Mouse (Mus musculus): ENCODE measurements around the gene Usp16.
A peak's percentile ranks its signal among the peaks of the same experiment; 100 is the strongest.

Usp16 gene

DNA sequence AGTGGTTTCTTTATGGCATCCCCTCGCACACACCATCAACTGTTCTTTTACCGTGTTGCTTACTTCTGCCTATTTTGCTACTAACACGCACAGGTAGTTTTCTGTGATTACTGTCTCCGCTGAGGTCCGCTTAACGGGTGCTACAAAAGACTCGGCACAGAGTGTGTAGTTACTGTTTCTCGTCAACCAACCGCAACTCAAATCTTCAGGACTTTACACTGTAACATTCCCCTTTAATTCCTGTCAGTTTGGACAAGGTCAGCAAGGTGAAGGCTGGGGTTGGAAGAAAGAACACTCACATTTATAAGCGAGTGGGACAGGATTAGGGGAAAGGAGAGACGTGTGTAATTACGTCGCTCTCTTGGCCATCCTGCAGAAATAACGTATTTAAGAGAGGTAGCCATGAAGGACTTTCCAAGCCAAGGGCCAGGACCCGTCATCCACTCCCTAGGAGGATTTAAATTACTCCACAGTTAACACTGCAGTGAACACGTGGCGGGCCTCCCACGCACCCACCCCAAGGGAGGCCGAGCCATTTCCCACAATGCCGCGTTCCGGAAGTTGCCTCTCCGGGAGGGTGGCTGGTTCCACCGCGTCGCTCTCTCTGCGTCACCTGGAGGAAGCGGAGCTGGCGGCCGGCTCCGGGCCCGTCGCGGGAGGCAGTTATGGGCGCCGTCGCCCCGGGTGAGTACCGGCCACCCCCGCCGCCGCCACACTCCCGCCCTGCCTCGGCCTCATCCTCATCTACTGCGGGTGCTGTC lies at the start of gene Usp16:
Usp16 (plus strand) TSS at position 285 of the 761 bp plus-strand sequence.
- DNase-seq (ENCODE audit: low spot score in 2 of 2), result peak; percentile 89 to 91

DNA sequence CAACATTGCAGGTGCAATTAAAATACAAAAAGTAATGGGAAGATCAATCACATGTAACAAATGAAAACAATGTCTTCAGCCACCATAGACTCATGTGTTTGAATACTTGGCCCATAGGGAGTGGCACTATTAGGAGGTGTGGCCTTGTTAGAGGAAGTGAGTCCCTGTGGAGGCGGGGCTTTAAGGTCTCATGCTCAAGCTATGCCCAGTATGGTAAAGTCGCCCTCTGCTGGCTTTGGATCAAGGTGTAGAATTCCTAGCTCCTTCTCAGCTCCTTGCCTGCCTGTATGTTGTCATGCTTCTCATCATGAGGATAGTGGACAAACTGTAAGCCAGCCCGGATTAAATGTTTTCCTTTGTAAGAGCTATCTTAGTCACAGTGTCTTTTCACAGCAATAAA lies 49.5 kb upstream of the Usp16 start:
- DNase-seq (ENCODE audit: low spot score in 2 of 2), result no peak

DNA sequence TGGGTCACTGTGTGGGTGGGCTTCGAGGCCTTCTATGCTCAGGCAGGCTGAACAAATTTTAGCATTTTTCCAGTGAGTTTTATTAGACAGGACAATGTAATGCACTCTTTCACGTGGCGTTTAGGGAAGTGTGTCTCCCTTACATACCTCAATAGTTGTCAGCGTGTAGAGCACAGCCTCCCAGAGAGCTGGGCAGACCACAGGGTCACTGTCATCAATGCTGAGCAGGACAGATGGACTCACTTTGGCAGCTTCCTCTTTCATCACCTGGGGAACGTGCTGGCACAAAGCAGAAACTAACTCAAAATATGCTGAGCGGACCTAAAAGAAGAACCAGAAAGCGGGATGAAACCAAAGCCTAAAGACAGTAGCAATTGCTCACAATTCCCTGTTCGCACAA lies 33.8 kb upstream of the Usp16 start:
- no peak for DNase-seq (ENCODE audit: low spot score in 2 of 2)

DNA sequence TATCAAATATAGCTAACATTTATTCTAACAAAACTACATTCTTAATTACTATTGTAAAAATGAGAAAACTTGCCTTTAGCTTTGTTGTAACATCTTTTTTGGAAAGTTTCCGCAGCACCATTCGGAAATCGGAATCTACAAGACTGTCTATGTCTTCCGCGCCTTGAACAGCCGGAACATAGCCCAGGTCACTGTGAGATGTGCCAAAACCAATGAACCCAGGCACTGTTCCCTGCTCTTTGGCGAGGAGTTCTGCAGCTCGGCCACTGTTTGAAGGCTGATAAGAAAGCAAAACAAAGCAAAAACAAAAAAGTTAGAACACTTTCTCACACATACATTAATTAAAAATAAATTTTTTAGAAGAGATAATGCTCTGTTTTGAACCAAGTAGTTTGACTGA lies 27.0 kb upstream of the Usp16 start:
- no peak for DNase-seq (ENCODE audit: low spot score in 2 of 2)

DNA sequence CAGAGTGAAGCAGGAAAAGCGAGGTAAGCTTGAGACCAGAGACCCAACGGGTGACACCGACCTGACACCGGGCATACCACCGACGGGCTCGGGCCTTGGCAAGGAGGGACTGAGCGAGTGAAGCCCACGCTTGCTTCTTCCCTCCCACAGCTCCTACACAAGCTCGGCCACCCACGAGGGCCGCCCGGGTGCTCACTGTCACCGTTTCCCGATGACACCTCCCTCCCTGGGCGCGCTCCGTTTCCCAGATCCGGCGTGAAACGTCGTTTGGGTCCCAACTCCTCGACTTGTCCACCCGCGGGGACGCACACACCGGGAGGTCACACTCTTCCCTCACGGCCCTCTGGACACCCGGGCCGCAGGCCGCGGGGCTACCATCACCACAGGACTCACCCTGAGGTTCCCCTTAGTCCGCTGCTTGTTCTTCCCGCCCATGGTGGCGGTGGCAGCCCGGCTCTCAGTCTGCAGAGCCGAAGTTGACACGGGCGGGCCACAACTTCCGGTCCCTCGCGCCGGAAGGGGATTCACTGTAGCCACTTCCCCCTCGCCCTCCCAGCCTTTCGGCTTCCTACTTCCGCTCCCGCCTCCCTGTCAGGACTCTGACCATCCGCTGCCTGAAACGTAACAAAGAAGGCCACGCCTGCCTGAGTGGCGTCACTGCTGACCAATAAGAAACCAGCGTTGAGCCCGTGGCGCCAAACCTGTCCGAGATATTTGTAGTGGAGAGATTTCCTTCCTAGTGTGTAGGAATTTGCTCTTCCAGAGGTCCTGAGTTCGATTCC lies 22.3 kb upstream of the Usp16 start, which contains the start of gene Ltn1:
Ltn1 (minus strand) TSS at position 580 of the 782 bp plus-strand sequence.
- DNase-seq (ENCODE audit: low spot score in 2 of 2), result peak; percentile 98

DNA sequence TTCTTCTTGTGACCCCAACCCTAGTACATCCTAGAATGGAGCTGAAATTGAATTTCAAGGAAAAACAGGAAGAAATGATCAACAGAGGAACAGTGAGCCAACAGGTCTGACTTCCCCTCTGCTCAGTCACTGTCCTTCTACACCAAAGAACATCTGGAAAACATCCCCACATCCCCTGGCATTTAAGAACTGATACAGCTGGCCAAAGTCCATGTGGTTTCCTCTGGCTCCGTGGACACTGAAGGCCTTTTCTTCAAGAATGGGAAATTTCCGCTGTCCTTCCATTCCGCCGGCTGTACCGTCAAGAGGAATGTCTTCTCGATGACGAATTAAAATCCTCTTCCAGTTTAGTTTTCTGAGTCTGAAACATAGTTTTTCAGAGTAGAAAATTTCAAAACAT lies 20.2 kb upstream of the Usp16 start:
- DNase-seq (ENCODE audit: low spot score in 2 of 2), result no peak

DNA sequence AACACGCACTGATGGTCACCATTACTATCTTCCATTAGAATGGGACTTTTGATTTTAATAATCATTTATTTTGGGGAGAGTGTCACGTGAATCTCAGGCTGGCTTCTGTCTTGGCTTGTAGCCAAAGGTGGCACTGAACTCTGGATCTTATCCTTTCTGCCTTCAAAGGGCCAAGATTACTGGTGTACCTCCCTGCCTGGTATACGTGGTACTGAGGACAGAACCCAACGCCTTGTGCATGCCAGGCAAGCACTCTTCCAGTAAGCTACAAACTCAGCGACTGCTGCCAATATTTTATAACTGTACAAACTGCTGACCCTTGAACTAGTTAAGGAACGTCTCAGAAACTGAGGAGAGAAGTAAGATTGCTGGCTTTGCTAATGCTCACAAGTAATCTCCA lies 19.6 kb upstream of the Usp16 start:
- DNase-seq (ENCODE audit: low spot score in 2 of 2), result no peak

DNA sequence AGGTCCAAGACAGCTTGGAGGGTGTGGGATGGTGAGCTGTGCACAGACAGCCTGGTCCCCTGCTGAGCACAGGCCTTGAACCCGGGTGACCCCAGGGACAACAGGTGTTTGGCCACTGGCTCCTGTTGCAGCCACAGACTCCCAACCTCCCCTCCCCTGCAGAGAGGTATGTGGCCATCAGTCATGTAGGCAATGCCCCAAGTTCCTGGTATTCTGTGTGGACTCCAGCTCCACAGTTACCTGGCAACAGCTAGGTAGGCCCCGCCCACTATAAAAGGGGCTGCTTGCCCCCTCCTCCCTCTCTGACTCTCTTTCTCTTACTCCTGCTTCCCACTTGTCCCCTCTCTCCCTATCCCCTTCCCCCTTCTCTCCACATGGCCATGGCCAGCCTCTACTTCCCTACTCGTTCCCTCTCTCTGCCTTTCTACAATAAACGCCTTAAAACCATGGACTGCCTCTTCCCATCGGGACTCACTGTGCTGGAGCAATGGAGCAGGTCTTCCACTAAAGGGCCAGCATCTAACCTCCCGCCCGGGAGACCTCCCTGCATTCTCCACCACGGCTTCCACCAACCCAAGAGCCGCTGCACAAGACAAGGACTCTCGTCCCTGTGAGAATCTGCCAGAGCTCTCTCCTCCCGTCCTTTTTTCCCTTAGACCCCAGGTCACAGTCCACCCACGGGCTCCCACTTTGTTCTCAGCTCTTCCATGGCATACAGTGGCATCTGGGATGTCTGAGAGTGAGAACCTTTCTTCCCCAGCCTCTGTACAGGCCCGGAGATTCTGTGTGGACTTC lies 18.9 kb upstream of the Usp16 start:
- no peak for DNase-seq (ENCODE audit: low spot score in 2 of 2)

DNA sequence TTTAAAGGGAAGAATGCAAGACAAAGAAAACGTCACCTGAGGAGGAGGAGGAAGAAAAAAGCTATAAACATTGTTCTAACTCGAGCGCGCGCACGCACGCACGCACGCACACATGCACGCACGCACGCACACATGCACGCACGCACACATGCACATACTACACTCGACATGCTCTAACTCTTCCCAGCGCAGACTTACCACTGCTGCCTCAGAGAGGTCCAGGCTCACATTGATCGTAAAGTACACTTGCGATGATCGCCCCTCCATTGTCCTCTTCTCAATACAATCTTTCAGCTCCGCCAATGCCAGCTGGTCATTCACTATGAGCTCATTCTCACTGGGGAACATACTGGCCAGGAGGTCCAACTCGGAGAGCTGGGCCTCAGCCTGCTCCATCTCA lies 17.4 kb upstream of the Usp16 start:
- DNase-seq (ENCODE audit: low spot score in 2 of 2), result no peak

DNA sequence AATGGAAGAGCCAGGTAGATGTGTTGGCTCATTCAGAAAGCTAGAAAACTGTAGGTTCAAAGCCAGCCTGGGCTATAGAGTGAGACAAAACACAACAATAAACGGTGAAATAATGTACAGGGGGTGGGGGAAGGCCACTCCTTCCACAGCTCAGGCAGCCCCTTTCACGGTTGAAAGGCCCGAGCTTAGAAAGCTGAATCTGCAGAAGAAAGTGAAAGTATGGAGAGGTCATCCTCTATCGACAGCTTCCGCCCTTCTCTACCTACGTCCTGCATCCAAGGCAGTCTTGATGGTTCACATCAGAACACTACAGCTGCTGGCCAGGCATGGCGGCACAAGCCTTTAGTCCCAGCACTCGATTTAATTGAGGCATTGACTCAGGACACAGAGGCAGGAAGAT lies 15.8 kb upstream of the Usp16 start:
- DNase-seq (ENCODE audit: low spot score in 2 of 2), result no peak

DNA sequence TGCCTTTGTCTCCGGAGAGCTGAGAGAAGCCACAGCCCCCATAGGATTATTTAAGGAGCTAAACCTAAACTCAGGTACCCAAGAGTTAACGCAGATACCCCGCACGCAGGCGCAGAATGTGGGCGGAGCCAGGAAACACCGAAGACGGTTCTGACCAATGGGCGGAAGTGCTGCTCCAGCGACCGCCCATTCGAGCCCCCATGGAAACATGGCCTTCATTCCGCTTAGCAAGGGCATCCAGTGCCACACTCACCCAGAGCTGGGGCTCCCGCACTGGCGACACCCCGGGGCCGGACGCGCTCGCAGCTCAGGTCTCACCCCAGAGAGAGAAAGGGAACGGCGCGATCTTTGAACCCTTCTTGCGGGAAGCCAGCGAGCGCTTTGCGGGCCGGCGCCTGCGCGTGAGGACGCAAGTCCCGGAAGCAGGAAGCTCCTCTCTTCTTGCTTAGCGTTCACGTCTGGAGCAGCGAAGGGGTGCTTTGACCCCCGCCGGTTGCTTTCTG lies 14.3 kb upstream of the Usp16 start, which contains the start of gene Rwdd2b:
Rwdd2b (minus strand) TSS at position 390 of the 503 bp plus-strand sequence.
- DNase-seq (ENCODE audit: low spot score in 2 of 2), result peak; percentile 86 to 93

DNA sequence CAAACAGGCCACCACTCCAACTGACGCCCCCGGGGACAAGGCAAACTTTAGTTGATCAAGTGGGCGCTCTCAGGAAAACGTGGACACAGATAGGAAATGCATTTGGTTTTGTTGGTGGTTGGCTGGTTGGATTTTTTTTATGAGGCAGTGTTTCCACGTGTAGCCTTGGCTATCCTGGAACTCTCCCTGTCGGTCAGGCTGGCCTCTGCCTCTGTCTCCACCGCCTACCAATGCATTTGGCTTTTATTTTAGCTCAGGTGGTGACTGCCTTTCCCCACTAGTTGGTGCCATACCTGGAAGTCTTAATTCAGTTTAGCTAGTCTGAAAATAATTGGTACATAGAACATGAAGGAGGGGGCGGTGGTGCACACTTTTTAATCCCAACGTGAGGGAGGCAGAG lies 13.4 kb upstream of the Usp16 start:
- no peak for DNase-seq (ENCODE audit: low spot score in 2 of 2)

DNA sequence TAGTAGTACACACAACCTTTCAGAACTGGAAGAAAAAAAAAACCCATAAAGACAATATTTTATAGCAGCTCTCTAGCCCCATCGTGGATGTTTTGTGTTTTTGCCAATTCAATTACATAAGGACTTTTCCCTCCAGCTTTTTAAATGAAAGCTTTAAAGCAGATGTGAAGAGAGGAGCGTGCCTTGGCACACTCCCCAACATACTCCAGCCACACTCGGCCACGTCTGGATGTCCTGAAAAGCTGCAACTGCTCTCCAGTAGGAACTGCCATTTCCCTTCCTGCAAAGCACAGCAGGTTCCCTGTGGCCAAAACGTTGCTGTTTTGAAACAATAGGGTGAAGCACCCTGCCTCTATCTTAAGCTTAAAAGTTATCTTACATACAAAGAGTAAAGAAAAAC lies 12.2 kb upstream of the Usp16 start:
- DNase-seq (ENCODE audit: low spot score in 2 of 2), result no peak

DNA sequence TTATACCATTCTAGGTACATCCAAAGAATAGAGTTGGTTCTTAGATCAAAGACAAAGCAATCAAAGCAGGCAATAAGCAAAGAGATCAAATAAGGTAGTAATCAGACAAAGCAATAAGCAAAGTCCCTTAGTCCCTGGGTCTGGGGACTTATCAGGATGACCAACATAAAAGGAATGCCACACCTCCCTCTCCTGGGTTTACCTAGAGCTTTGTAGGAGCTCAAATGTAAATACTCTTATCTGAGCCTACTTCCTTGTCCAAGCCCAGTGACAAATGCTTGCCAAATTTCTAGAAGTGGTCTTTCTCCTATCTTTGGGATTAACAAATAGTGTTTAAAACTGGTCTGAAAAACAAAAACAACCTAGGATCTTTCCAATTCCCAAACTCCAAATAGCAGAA lies 11.3 kb upstream of the Usp16 start:
- no peak for DNase-seq (ENCODE audit: low spot score in 2 of 2)

DNA sequence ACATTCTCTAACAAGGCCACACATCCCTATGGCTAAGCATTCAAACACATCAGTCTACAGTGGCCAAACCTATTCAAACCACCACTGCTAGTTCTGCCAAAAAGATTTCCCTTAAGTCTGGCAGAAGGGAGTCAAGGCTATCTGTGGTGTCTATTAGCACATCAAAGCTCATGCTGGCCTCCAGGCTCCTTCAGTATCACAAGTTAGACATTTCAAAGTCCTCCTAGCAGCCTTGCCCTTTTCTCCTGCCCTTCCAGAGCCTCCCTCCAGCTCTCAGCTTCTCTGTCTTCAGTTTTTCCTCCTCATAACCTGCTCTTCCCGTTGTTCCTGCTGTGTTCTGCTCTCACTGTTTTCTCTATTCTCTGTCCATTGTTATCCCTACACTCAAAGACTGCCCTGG lies 10.4 kb upstream of the Usp16 start:
- no peak for DNase-seq (ENCODE audit: low spot score in 2 of 2)

DNA sequence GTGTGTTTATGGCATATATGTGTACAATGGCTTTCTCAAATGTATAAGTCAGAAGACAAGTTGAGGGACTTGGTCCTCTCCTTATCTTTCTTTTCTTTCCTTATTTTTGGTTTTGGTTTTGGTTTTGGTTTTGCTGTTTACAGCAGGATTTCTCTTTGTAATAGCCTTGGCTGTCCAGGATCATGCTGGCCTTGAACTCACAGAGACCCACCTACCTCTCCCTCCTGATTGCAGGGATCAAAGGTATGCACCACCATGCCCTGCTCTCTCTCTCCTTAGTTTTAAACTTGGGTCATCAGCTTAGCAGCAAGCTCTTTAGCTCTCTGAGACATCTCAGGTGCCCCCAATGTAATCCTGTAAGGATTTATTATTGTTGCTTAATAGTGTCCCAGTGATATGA lies 9.4 kb upstream of the Usp16 start:
- no peak for DNase-seq (ENCODE audit: low spot score in 2 of 2)

DNA sequence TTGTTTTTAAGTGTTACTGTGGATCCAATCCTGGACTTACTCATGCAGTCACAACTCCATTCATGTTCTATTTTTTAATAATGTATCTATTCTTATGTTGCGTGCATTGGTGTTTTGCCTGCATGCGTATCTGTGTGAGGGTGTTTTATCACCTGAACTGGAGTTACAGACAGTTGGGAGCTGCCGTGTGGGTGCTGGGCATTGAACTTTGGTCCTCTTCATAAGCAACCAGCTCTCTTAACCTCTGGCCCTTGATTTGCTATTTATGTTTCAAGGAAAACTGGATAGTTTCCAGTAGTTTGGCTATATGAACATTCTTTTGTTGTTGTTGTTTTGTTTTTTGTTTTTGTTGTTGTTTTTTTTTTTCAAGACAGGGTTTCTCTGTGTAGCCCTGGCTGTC lies 9.0 kb upstream of the Usp16 start:
- no peak for DNase-seq (ENCODE audit: low spot score in 2 of 2)

DNA sequence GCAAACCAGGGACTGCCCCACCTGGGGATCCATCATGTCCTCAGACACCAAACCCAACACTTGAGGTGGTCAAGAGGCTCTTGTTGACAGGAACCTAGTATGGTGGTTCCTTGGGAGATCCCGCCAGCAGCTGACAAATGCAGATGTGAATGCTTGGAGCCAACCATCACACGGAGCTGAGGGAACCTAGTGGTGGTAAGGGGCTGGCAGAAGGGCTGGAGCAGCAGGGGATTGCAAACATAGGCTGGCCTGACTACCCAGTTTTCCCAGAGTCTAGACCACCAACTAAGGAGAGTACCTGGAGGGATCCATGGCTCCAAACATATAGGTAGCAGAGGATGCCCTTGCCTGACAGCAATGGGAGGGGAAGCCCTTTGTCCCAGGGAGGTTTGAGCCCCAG lies 1.3 kb upstream of the Usp16 start:
- DNase-seq (ENCODE audit: low spot score in 2 of 2), result no peak

DNA sequence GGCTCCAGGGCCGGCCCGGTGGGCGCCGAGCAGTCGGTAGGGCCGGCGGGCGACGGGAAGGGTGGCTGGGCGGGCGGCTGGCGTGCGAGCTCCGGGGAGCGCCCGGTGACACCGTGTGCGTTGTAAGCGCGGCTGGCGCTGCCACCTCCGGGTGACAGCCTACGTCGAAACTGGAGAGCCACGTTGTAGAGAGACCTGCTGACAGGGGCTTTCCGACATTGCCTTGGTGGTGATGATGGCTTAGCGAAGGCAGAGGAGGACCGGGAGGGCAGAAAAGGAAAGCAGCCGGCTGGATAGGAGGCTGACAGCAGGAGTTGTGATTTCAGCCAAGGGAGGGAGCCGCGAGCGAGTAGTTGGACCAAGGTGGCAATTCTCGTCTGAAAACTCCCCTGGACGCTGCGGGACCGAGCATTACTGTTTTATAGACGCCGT lies 693 bp downstream of the Usp16 start:
- peak in 1 of 2 experiments; percentile 32 for DNase-seq (ENCODE audit: low spot score in 2 of 2)

DNA sequence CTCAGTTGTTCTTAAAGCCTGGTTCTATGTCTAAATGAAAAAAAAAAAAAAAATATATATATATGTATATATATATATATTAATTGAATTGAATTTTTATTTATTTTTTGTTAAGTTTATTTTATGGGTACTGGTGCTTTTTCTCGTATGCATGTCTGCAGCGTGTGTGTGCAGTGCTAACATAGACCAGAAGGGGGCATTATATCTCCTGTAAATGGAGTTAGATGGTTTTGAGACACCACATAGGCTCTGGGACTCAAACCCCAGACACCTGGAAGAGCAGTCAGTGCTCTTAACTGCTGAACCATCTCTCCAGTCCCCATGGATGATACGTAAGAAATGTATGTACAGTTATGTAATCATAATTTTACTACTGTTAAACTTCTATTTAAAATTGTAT lies 4.2 kb downstream of the Usp16 start:
- no peak for DNase-seq (ENCODE audit: low spot score in 2 of 2)

DNA sequence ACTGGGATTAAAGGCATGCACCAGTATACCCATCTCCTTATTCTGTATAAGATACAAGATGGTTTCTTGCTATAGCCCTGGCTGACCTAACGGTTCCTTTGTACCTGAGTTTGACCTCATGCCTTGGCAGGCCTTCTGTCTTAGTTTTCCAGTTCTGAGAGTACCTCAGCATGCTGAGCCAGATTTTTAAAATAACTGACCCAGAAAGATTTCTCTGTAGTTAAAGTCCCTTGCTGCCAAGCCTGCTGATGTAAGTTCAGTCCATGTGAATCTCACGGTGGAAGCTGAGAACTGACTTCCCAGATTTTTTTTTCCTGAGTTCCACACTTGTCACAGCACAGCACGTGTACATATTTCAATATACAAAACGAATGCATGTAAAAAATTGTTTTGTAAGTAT lies 16.1 kb downstream of the Usp16 start:
- no peak for DNase-seq (ENCODE audit: low spot score in 2 of 2)

DNA sequence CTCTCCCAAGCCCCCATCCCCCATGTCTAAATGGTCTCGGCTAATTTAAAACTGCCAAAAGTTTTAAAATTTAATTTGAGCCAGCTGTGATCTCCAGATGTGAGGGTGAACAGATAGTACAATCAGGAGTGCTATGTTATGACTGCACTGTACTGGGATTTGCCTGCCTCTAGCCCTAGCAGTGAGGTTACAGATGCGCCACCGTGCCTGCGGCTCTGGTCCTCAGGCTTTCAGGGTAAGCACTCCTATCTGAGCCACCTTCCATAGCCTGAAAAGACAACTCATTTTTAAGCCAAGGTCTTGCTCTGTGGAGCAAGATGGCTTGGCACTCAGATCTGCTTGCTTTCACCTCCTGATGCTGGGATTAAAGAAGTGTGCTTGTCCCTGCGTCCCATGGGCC lies 29.9 kb downstream of the Usp16 start:
- no peak for DNase-seq (ENCODE audit: low spot score in 2 of 2)
